In the genomic region with DNA sequence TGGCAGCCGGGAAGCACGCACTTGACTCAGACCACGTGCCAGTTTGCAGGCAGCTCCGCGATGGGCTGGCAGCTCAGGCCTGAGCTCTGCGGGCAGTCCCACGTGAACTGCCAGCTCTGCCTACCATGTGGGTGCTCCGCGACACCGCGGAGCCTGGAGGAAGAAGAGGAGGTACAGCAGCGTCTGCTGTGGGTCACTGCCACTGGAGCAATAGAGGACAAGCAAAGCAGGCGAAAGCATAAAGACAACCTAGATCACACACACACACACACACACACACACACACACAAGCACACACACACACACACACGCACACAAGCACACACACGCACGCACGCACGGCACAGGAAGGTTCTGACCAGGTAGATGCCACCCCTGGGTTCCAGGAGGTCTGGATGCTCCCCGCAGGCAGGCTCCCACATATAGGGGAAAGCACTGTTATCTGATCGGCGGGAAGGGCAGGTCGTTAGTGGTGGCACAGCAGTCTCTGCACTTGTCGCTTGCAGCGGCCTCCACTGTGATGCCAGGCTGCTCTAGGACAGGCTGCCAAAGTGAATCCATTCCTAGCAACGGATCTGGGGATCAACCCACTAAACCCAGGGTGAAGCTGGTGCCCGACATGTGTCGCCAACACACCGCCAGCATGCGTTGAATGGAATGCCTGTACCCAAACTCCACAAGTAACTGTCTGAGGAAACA, we compare ENCODE assay signal across 9 mouse cellular contexts. TPM values are rescaled to one million over a fixed set of nuclear protein-coding genes. Genes with fewer than 3 reads are reported as not detected.
A peak's percentile ranks its signal among the peaks of the same experiment; 100 is the strongest.
DNase-seq lines count a peak whose midpoint lies in the region; ATAC-seq and TF ChIP-seq lines count a peak whose summit lies in the region.
"Had no signal": no experiment of that assay in that cellular context is flagged by ENCODE, and none has a peak within 500 bp of the region (broad histone marks: within the 10 kb centered on the region; RNA-seq: fewer than 3 reads in every experiment).

No protein-coding gene starts in this region.

- peak overlapping the region; percentile 15 for H3K27ac ChIP-seq in heart, embryonic 15.5 days
- H3K27ac ChIP-seq in midbrain, embryonic 11.5 days (ENCODE audit: low read depth, low read length) = no peak overlapping the region
- H3K27ac ChIP-seq in stomach, postnatal 0 days (replicated peaks) = 0 out of 2 replicates have a peak overlapping the region, but pooled peaks have one; percentile 35

- H3K27me3 ChIP-seq in heart, embryonic 15.5 days = no peaks in the 10 kb centered on the region
- no peaks in the 10 kb centered on the region for H3K27me3 ChIP-seq in midbrain, embryonic 11.5 days (ENCODE audit: control insufficient read depth, insufficient read depth, low read length)
- no peaks in the 10 kb centered on the region for H3K27me3 ChIP-seq in stomach, postnatal 0 days (ENCODE audit: control insufficient read depth, insufficient read depth, low read length)
- H3K27me3 ChIP-seq: Patski had no signal

- no peak for ATAC-seq in heart, embryonic 15.5 days (replicated peaks; ENCODE audit: insufficient number of reproducible peaks, insufficient read depth, low FRiP score, low read depth)
- no peak for ATAC-seq in midbrain, embryonic 11.5 days (ENCODE audit: low FRiP score)
- ATAC-seq in stomach, postnatal 0 days (ENCODE audit: low FRiP score, low TSS enrichment) = no peak
- ATAC-seq: Patski had no signal

- intact Hi-C loops in gastrocnemius, postnatal 14 days (cut with DNase I; ENCODE audit: low total_unique reads) = loop anchor here (5.0 kb wide), 1 partner anchor 56 kb away; a partner anchor contains a TSS
- intact Hi-C loops in left cerebral cortex, postnatal 36 days (cut with DNase I) = loop anchor here (10.0 kb wide), 1 partner anchor 178 kb away; no protein-coding TSS in a partner anchor

- TF ChIP-seq EP300 in stomach, postnatal 0 days (optimal IDR thresholded peaks at IDR 0.05) = no peak

- WGBS in heart, embryonic 15.5 days = 2% methylated on average over 28 of the region's 29 CpGs
- under 1% methylated on average over 29 of the region's 29 CpGs for WGBS in midbrain, embryonic 11.5 days
- 6% methylated on average over 29 of the region's 29 CpGs for WGBS in stomach, postnatal 0 days

- DNase-seq in gastrocnemius, postnatal 14 days = peak; percentile 24
- no peak for DNase-seq in gastrocnemius, postnatal 10 days
- DNase-seq in ES-CJ7 (ENCODE audit: low read depth, low spot score) = peak; percentile 32
- peak; percentile 40 for DNase-seq in embryo, embryonic 10.5 days (ENCODE audit: low spot score)
- peak; percentile 49 to 74 for DNase-seq in left cerebral cortex, postnatal 36 days (ENCODE audit: low spot score in 2 of 2)
- peak; percentile 95 for DNase-seq in midbrain, embryonic 11.5 days (ENCODE audit: low spot score, missing footprints)
- no peak for DNase-seq in stomach, postnatal 0 days (ENCODE audit: low spot score)

- H3K4me2 ChIP-seq in heart, embryonic 15.5 days = peak overlapping the region; percentile 80
- peak overlapping the region; percentile 69 for H3K4me2 ChIP-seq in midbrain, embryonic 11.5 days
- H3K4me2 ChIP-seq in stomach, postnatal 0 days (replicated peaks; ENCODE audit: low read depth) = peak overlapping the region; percentile 55

- no peak for TF ChIP-seq CTCF in stomach, postnatal 0 days (IDR thresholded peaks at IDR 0.05; ENCODE audit: low read depth)

- H3K9ac ChIP-seq in heart, embryonic 15.5 days = peak overlapping the region; percentile 47
- peak overlapping the region; percentile 55 for H3K9ac ChIP-seq in midbrain, embryonic 11.5 days (ENCODE audit: low read length)
- peak overlapping the region; percentile 51 for H3K9ac ChIP-seq in stomach, postnatal 0 days (ENCODE audit: low read length)

- no peaks in the 10 kb centered on the region for H3K9me3 ChIP-seq in heart, embryonic 15.5 days (replicated peaks)
- H3K9me3 ChIP-seq in midbrain, embryonic 11.5 days (ENCODE audit: control insufficient read depth, low read length) = no peaks in the 10 kb centered on the region
- no peaks in the 10 kb centered on the region for H3K9me3 ChIP-seq in stomach, postnatal 0 days (ENCODE audit: control insufficient read depth, low read length)

- no peaks in the 10 kb centered on the region for H3K36me3 ChIP-seq in heart, embryonic 15.5 days
- H3K36me3 ChIP-seq in midbrain, embryonic 11.5 days (ENCODE audit: control insufficient read depth, insufficient read depth, low read length) = no peaks in the 10 kb centered on the region
- H3K36me3 ChIP-seq in stomach, postnatal 0 days (ENCODE audit: control insufficient read depth, insufficient read depth, low read length) = no peaks in the 10 kb centered on the region

- H3K4me3 ChIP-seq in heart, embryonic 15.5 days = peak overlapping the region; percentile 42
- H3K4me3 ChIP-seq in midbrain, embryonic 11.5 days (ENCODE audit: low read depth, low read length) = peak overlapping the region; percentile 30
- peak overlapping the region; percentile 20 for H3K4me3 ChIP-seq in stomach, postnatal 0 days (ENCODE audit: low read depth, low read length)

- peaks cover 49% of the 10 kb centered on the region for H3K4me1 ChIP-seq in heart, embryonic 15.5 days (replicated peaks)
- H3K4me1 ChIP-seq in midbrain, embryonic 11.5 days (ENCODE audit: control insufficient read depth, insufficient read depth, low read length) = peaks cover 23% of the 10 kb centered on the region
- H3K4me1 ChIP-seq in stomach, postnatal 0 days (replicated peaks; ENCODE audit: control insufficient read depth, insufficient read depth) = peaks cover 2% of the 10 kb centered on the region; the same call in 1 of the 2 replicates

RNA-seq across cellular contexts. Expression of a gene that starts 4.3 kb away (rescaled TPM):
- 1 to 10 TPM; 2.9 to 4.7 TPM for total RNA-seq in gastrocnemius, postnatal 14 days (2021)
- total RNA-seq in gastrocnemius, postnatal 10 days (2021) = 1 to 10 TPM; 4.3 to 5.2 TPM
- 37.0 and 40.9 TPM in 2 replicates for polyA plus RNA-seq in heart, embryonic 15.5 days (2015; fragmentation: Nextera tagmentation; extraction: Ambion mirVana)
- 10 to 100 TPM; 19.5 to 20.5 TPM for total RNA-seq in left cerebral cortex, postnatal 36 days (2021)
- polyA plus RNA-seq in midbrain, embryonic 11.5 days (2014; fragmentation: Nextera tagmentation; extraction: Ambion mirVana) = 53.5 and 57.7 TPM in 2 replicates
- 28.4 and 30.8 TPM in 2 replicates for polyA plus RNA-seq in stomach, postnatal 0 days (2015; fragmentation: Nextera tagmentation; extraction: Ambion mirVana)

RNA-seq across cellular contexts. Expression of a gene that starts 6.8 kb away (rescaled TPM):
- 10 to 100 TPM; 13.5 to 14.3 TPM for total RNA-seq in gastrocnemius, postnatal 14 days (2021)
- total RNA-seq in gastrocnemius, postnatal 10 days (2021) = 10 to 100 TPM; 12.6 to 13.9 TPM
- polyA plus RNA-seq in heart, embryonic 15.5 days (2015; fragmentation: Nextera tagmentation; extraction: Ambion mirVana) = 10.5 and 11.7 TPM in 2 replicates
- 10 to 100 TPM; 30.7 to 38.4 TPM for total RNA-seq in left cerebral cortex, postnatal 36 days (2021)
- polyA plus RNA-seq in midbrain, embryonic 11.5 days (2014; fragmentation: Nextera tagmentation; extraction: Ambion mirVana) = 8.8 and 9.8 TPM in 2 replicates
- polyA plus RNA-seq in stomach, postnatal 0 days (2015; fragmentation: Nextera tagmentation; extraction: Ambion mirVana) = 14.6 and 16.7 TPM in 2 replicates

RNA-seq across cellular contexts. Expression of a gene that starts 20.9 kb away (rescaled TPM):
- 1 to 10 TPM; 4.2 to 4.4 TPM for total RNA-seq in gastrocnemius, postnatal 14 days (2021)
- 10 to 100 TPM; 10.2 to 11.6 TPM for total RNA-seq in gastrocnemius, postnatal 10 days (2021)
- polyA plus RNA-seq in heart, embryonic 15.5 days (2015; fragmentation: Nextera tagmentation; extraction: Ambion mirVana) = 64.3 and 92.4 TPM in 2 replicates
- 1 to 10 TPM in 1 of 2 experiments, under 1 TPM in 1; 0.43 to 1.1 TPM for total RNA-seq in left cerebral cortex, postnatal 36 days (2021)
- 169 and 171 TPM in 2 replicates for polyA plus RNA-seq in midbrain, embryonic 11.5 days (2014; fragmentation: Nextera tagmentation; extraction: Ambion mirVana)
- 24.7 and 34.0 TPM in 2 replicates for polyA plus RNA-seq in stomach, postnatal 0 days (2015; fragmentation: Nextera tagmentation; extraction: Ambion mirVana)

RNA-seq across cellular contexts. Expression of a gene that starts 22.0 kb away (rescaled TPM):
- 10 to 100 TPM; 37.9 to 39.7 TPM for total RNA-seq in gastrocnemius, postnatal 14 days (2021)
- 10 to 100 TPM; 52.4 to 55.8 TPM for total RNA-seq in gastrocnemius, postnatal 10 days (2021)
- polyA plus RNA-seq in heart, embryonic 15.5 days (2015; fragmentation: Nextera tagmentation; extraction: Ambion mirVana) = 82.2 and 96.4 TPM in 2 replicates
- 1,000 to 10,000 TPM; 1,090 to 1,186 TPM for total RNA-seq in left cerebral cortex, postnatal 36 days (2021)
- 72.4 and 73.5 TPM in 2 replicates for polyA plus RNA-seq in midbrain, embryonic 11.5 days (2014; fragmentation: Nextera tagmentation; extraction: Ambion mirVana)
- polyA plus RNA-seq in stomach, postnatal 0 days (2015; fragmentation: Nextera tagmentation; extraction: Ambion mirVana) = 43.0 and 53.7 TPM in 2 replicates

RNA-seq across cellular contexts. Expression of a gene that starts 28.7 kb away (rescaled TPM):
- 10 to 100 TPM; 22.1 to 77.5 TPM for total RNA-seq in gastrocnemius, postnatal 14 days (2021)
- 10 to 100 TPM; 17.5 to 78.6 TPM for total RNA-seq in gastrocnemius, postnatal 10 days (2021)
- 16.1 and 25.2 TPM in 2 replicates for polyA plus RNA-seq in heart, embryonic 15.5 days (2015; fragmentation: Nextera tagmentation; extraction: Ambion mirVana)
- 100 to 1,000 TPM; 106 to 122 TPM for total RNA-seq in left cerebral cortex, postnatal 36 days (2021)
- 6.0 and 7.3 TPM in 2 replicates for polyA plus RNA-seq in midbrain, embryonic 11.5 days (2014; fragmentation: Nextera tagmentation; extraction: Ambion mirVana)
- 7.7 and 13.1 TPM in 2 replicates for polyA plus RNA-seq in stomach, postnatal 0 days (2015; fragmentation: Nextera tagmentation; extraction: Ambion mirVana)

Comparison
In these comparisons a context has a peak if more than half of its experiments do, and no peak if none do; other contexts are left out.
1. DNase-seq: peak in gastrocnemius, postnatal 14 days (single experiment), ES-CJ7 (single experiment), embryo, embryonic 10.5 days (single experiment), left cerebral cortex, postnatal 36 days (2 of 2) and midbrain, embryonic 11.5 days (single experiment); none in gastrocnemius, postnatal 10 days (single experiment) and stomach, postnatal 0 days (single experiment).
2. Peak in every context shown above with its lines, with median percentiles within 50 percentile points of each other: H3K4me2 ChIP-seq, H3K4me3 ChIP-seq and H3K9ac ChIP-seq.